Mouse (Mus musculus): Measurements from ENCODE around the gene Mkks.

GRCm38 (mm10) chr2:136835882-136836281 lies 55.3 kb downstream of the Mkks start:
- TF ChIP-seq CTCF (IDR thresholded peaks at IDR 0.05; ENCODE audit: extremely low read depth, insufficient read length, insufficient replicate concordance, low read depth, low read length) (no peak), POLR2A (IDR thresholded peaks at IDR 0.05; ENCODE audit: low read depth, low read length) (no peak)
